Mouse (Mus musculus): ENCODE measurements around the gene Map1b.

GRCm38 (mm10) chr13:99560674-99561639 lies 44.6 kb upstream of the Map1b start:
- TF ChIP-seq GATA1 (IDR thresholded peaks at IDR 0.05; ENCODE audit: borderline replicate concordance, low read length) (no peak), FLI1 (IDR thresholded peaks at IDR 0.05; ENCODE audit: low read length) (no peak)
